Mouse (Mus musculus) liver, embryonic 14.5 days (tissue): ENCODE measurements around the gene Csnk1g2.

Source experiments
- CTCF ChIP-seq: IDR thresholded peaks from 2 replicates; pipeline ENCODE4 v1.5.1; 2016; ENCODE audit warnings: antibody characterized with exemption, low read depth, control low read depth
- EP300 ChIP-seq: IDR thresholded peaks from 2 replicates; pipeline ENCODE4 v1.6.1; 2016; ENCODE audit warnings: antibody characterized with exemption, low read depth

DNA sequence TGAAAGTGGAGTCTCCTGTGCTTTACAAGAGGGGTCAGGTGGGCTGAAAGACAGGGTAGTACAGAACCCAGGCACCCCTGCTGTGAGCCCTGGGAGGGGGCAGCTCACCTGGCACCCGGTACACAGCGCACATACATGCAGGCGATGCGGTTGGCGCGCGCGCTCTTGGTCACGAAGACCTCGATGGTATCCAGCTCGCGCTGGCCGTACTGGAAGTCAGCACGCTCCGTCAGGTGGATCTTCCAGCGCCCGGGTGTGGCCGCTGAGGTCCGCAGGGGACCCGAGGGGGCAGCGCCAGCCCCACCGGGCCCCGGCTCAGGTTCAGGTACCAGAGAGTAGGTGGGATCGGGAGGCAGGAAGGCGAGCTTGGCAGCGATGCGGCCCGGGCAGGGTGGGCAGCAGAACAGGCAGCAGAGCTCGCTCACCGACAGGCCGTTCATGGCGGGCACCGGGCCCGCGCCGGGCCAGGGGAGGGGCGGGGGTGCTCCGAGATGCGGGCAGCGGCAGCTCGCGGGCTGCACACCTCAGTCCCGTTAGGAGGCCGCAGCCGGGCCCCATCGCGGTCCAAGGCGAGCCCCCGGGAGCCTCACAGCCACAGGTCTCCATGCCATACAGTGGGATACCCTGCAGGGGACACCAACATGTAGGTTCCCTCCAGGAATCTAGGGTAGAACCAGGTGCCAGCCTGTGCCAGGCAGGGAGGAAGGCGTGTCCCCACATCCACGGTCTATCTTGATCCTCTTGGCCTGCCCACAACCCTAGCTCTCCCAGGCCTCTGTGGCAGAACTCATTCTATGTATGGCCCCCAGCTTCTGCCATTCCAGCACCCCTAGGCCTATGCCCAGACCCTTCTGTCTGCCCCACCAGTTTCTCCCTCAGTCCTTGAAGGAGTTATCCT lies 36.0 kb upstream of the Csnk1g2 start:
- TF ChIP-seq CTCF (no peak), EP300 (no peak)
